Mouse (Mus musculus): ENCODE data around the gene Kcnk12. TPM values are rescaled to one million over a fixed set of nuclear protein-coding genes. Genes with fewer than 3 reads are reported as not detected.

Gene Kcnk12
- total RNA-seq (2012; rRNA removed), result not detected in 2 replicates
- polyA plus RNA-seq (2012; ENCODE audit: insufficient read depth in 1 of 2, insufficient read length in 2 of 2, low read depth in 1 of 2, low replicate concordance in 2 of 2, missing spikeins in 1 of 2), result not detected

- no peak within 1 kb of the TSS for H3K9ac ChIP-seq (ENCODE audit: control insufficient read depth, low read depth, low read length, poor library complexity, severe bottlenecking)
- TF ChIP-seq MAZ (IDR thresholded peaks at IDR 0.05; ENCODE audit: low read depth, low read length) (no peak), KAT2A (conservative IDR thresholded peaks at IDR 0.05; ENCODE audit: low read depth, low read length) (no peak), GATA1 (IDR thresholded peaks at IDR 0.05; ENCODE audit: low read depth, low read length) (no peak), ZC3H11A (IDR thresholded peaks at IDR 0.05; ENCODE audit: low read depth, low read length) (no peak), RAD21 (IDR thresholded peaks at IDR 0.05; ENCODE audit: low read depth, low read length) (no peak), POLR2AphosphoS2 (IDR thresholded peaks at IDR 0.05; ENCODE audit: low read length) (no peak), ETS1 (IDR thresholded peaks at IDR 0.05; ENCODE audit: low read depth, low read length) (no peak), UBTF (IDR thresholded peaks at IDR 0.05; ENCODE audit: borderline replicate concordance, insufficient read depth, low read depth, low read length) (no peak), HCFC1 (IDR thresholded peaks at IDR 0.05; ENCODE audit: low read depth, low read length) (no peak), BHLHE40 (IDR thresholded peaks at IDR 0.05; ENCODE audit: borderline replicate concordance, low read depth, low read length) (no peak), E2F4 (IDR thresholded peaks at IDR 0.05; ENCODE audit: borderline replicate concordance, low read depth, low read length) (no peak), MYC (IDR thresholded peaks at IDR 0.05; ENCODE audit: low read depth, low read length) (no peak), JUND (IDR thresholded peaks at IDR 0.05; ENCODE audit: low read depth, low read length) (no peak), SIN3A (IDR thresholded peaks at IDR 0.05; ENCODE audit: low read length) (no peak)
- DNase-seq (ENCODE audit: low read depth, low spot score), result no peak
- no peak within 1 kb of the TSS for H3K4me3 ChIP-seq (ENCODE audit: control insufficient read depth in 1 of 2, insufficient read depth in 1 of 2, low read depth in 2 of 2, low read length in 2 of 2)
- H3K79me2 ChIP-seq (ENCODE audit: control insufficient read depth, insufficient read depth, low read length, poor library complexity), result no peaks in the 10 kb centered on the region
- H3K36me3 ChIP-seq (ENCODE audit: control insufficient read depth in 1 of 2, insufficient read depth in 2 of 2, low read length in 2 of 2), result no peaks in the 10 kb centered on the region
- no peaks in the 10 kb centered on the region for H3K9me3 ChIP-seq (replicated peaks; ENCODE audit: insufficient read depth, low read length)
- no peak within 1 kb of the TSS for H3K27ac ChIP-seq (ENCODE audit: control insufficient read depth, low read depth, low read length)
- H3K4me1 ChIP-seq (ENCODE audit: control insufficient read depth in 1 of 2, insufficient read depth in 2 of 2, low read length in 2 of 2), result no peaks in the 10 kb centered on the region
- H3K27me3 ChIP-seq (ENCODE audit: control insufficient read depth in 1 of 2, insufficient read depth in 2 of 2, low read length in 2 of 2), result no peaks in the 10 kb centered on the region; a peak in 1 of 4 replicates
Observed at GRCm38 (mm10) chr17:87797688-87798291, at the start of gene Kcnk12. Kcnk12 (minus strand) TSS chr17:87797994.

GRCm38 (mm10) chr17:87842156-87842555, 44.4 kb upstream of the Kcnk12 start:
- H3K9ac ChIP-seq (ENCODE audit: control insufficient read depth, low read depth, low read length, poor library complexity, severe bottlenecking), result no peak overlapping the region
- no peak overlapping the region for H3K27ac ChIP-seq (ENCODE audit: control insufficient read depth, low read depth, low read length)
- TF ChIP-seq NELFE (IDR thresholded peaks at IDR 0.05; ENCODE audit: low read depth, low read length) (no peak), JUND (IDR thresholded peaks at IDR 0.05; ENCODE audit: low read depth, low read length) (no peak)
- H3K4me1 ChIP-seq (ENCODE audit: control insufficient read depth in 1 of 2, insufficient read depth in 2 of 2, low read length in 2 of 2), result no peaks in the 10 kb centered on the region
- no peaks in the 10 kb centered on the region for H3K79me2 ChIP-seq (ENCODE audit: control insufficient read depth, insufficient read depth, low read length, poor library complexity)
- H3K27me3 ChIP-seq (ENCODE audit: control insufficient read depth in 1 of 2, insufficient read depth in 2 of 2, low read length in 2 of 2), result no peaks in the 10 kb centered on the region
- no peaks in the 10 kb centered on the region for H3K9me3 ChIP-seq (replicated peaks; ENCODE audit: insufficient read depth, low read length)
- H3K4me3 ChIP-seq (ENCODE audit: control insufficient read depth in 1 of 2, insufficient read depth in 1 of 2, low read depth in 2 of 2, low read length in 2 of 2), result no peak overlapping the region
- no peak for DNase-seq (ENCODE audit: low read depth, low spot score)
- H3K36me3 ChIP-seq (ENCODE audit: control insufficient read depth in 1 of 2, insufficient read depth in 2 of 2, low read length in 2 of 2), result no peaks in the 10 kb centered on the region
